Mouse (Mus musculus): Measurements from ENCODE around the gene Tcf20.

Tcf20 gene

GRCm38 (mm10) chr15:82987732-82988112 is at the start of gene Tcf20:
Gene Tcf20 (minus strand): TSS chr15:82987872.
- peak; percentile 99 for DNase-seq

- DNase-seq = peak; percentile 92
Observed at GRCm38 (mm10) chr15:83036900-83037519, 49.3 kb upstream of the Tcf20 start.

GRCm38 (mm10) chr15:83036089-83036488 is 48.4 kb upstream of the Tcf20 start:
- DNase-seq = peak; percentile 96

GRCm38 (mm10) chr15:83034275-83034977 is 46.8 kb upstream of the Tcf20 start:
- DNase-seq = peak; percentile 94

GRCm38 (mm10) chr15:83032981-83033541 is 45.4 kb upstream of the Tcf20 start, which contains the start of gene Nfam1:
Gene Nfam1 (minus strand): TSS chr15:83033306.
- peak; percentile 97 for DNase-seq

GRCm38 (mm10) chr15:83030884-83031283 is 43.2 kb upstream of the Tcf20 start:
- peak; percentile 92 for DNase-seq

- DNase-seq = no peak
Observed at GRCm38 (mm10) chr15:83029725-83030718, 42.4 kb upstream of the Tcf20 start.

- DNase-seq = no peak
Observed at GRCm38 (mm10) chr15:83026129-83026528, 38.5 kb upstream of the Tcf20 start.

GRCm38 (mm10) chr15:83025041-83025760 is 37.5 kb upstream of the Tcf20 start:
- DNase-seq = peak; percentile 91

- no peak for DNase-seq
Observed at GRCm38 (mm10) chr15:83022947-83023346, 35.3 kb upstream of the Tcf20 start.

- peak; percentile 95 for DNase-seq
Observed at GRCm38 (mm10) chr15:83010990-83011664, 23.5 kb upstream of the Tcf20 start.

GRCm38 (mm10) chr15:83010423-83010822 is 22.8 kb upstream of the Tcf20 start:
- no peak for DNase-seq

- DNase-seq = peak; percentile 97
Observed at GRCm38 (mm10) chr15:83009532-83009931, 21.9 kb upstream of the Tcf20 start.

GRCm38 (mm10) chr15:83008761-83009423 is 21.2 kb upstream of the Tcf20 start:
- DNase-seq = peak; percentile 94

GRCm38 (mm10) chr15:83007346-83007920 is 19.8 kb upstream of the Tcf20 start:
- no peak for DNase-seq

GRCm38 (mm10) chr15:83002665-83003548 is 15.2 kb upstream of the Tcf20 start:
- DNase-seq = no peak

- DNase-seq = peak; percentile 90
Observed at GRCm38 (mm10) chr15:82998811-82999221, 11.1 kb upstream of the Tcf20 start.

- DNase-seq = no peak
Observed at GRCm38 (mm10) chr15:82996431-82996830, 8.8 kb upstream of the Tcf20 start.

- DNase-seq = no peak
Observed at GRCm38 (mm10) chr15:82995239-82995638, 7.6 kb upstream of the Tcf20 start.

- DNase-seq = no peak
Observed at GRCm38 (mm10) chr15:82992911-82993310, 5.2 kb upstream of the Tcf20 start.

Measured in heart, adult 11 months (tissue).